12 mouse cellular contexts compared by ENCODE assay signal in genomic region chr5:118192221-118192620, GRCm38 (mm10). TPM values are rescaled to one million over a fixed set of nuclear protein-coding genes. Genes with fewer than 3 reads are reported as not detected.
A peak's percentile ranks its signal among the peaks of the same experiment; 100 is the strongest.
DNase-seq lines count a peak whose midpoint lies in the region; ATAC-seq and TF ChIP-seq lines count a peak whose summit lies in the region.
"Had no signal": no experiment of that assay in that cellular context is flagged by ENCODE, and none has a peak within 500 bp of the region (broad histone marks: within the 10 kb centered on the region; RNA-seq: fewer than 3 reads in every experiment).

No protein-coding gene starts in this region.

- no peaks in the 10 kb centered on the region for H3K36me3 ChIP-seq in forebrain, embryonic 12.5 days (replicated peaks)
- H3K36me3 ChIP-seq in hindbrain, embryonic 13.5 days: peaks cover 7% of the 10 kb centered on the region
- H3K36me3 ChIP-seq: intestine, embryonic 15.5 days; liver, embryonic 12.5 days had no signal

- no peak for ATAC-seq in forebrain, embryonic 12.5 days (ENCODE audit: low FRiP score)
- ATAC-seq in hindbrain, embryonic 13.5 days (ENCODE audit: low FRiP score): no peak; the same call in 1 of the 2 replicates
- ATAC-seq: intestine, embryonic 15.5 days; liver, embryonic 12.5 days; lung, postnatal 0 days had no signal

- H3K27ac ChIP-seq in layer of hippocampus, adult 2 months: no peak overlapping the region
- peak overlapping the region; percentile 56; the same call in 1 of the 2 replicates for H3K27ac ChIP-seq in forebrain, embryonic 12.5 days
- H3K27ac ChIP-seq in hindbrain, embryonic 13.5 days: peak overlapping the region; percentile 44; the same call in 1 of the 2 replicates
- H3K27ac ChIP-seq: intestine, embryonic 15.5 days; liver, embryonic 12.5 days had no signal

- peaks cover 19% of the 10 kb centered on the region for H3K27me3 ChIP-seq in forebrain, embryonic 12.5 days
- peaks cover 14% of the 10 kb centered on the region; the same call in 1 of the 2 replicates for H3K27me3 ChIP-seq in hindbrain, embryonic 13.5 days

- H3K4me1 ChIP-seq in forebrain, embryonic 12.5 days: peaks cover 17% of the 10 kb centered on the region
- H3K4me1 ChIP-seq in hindbrain, embryonic 13.5 days (replicated peaks): peaks cover 38% of the 10 kb centered on the region
- H3K4me1 ChIP-seq: intestine, embryonic 15.5 days; liver, embryonic 12.5 days had no signal

- H3K9ac ChIP-seq in forebrain, embryonic 12.5 days: no peak overlapping the region
- H3K9ac ChIP-seq in hindbrain, embryonic 13.5 days: peak overlapping the region; percentile 49
- H3K9ac ChIP-seq: intestine, embryonic 15.5 days; liver, embryonic 12.5 days had no signal

- peak overlapping the region; percentile 24 for H3K4me2 ChIP-seq in forebrain, embryonic 12.5 days
- 0 out of 2 replicates have a peak overlapping the region, but pooled peaks have one; percentile 15 for H3K4me2 ChIP-seq in hindbrain, embryonic 13.5 days
- H3K4me2 ChIP-seq: intestine, embryonic 15.5 days; liver, embryonic 12.5 days had no signal

- no peak for TF ChIP-seq CTCF in layer of hippocampus, adult 2 months (conservative IDR thresholded peaks at IDR 0.05)

- H3K9me3 ChIP-seq in forebrain, embryonic 12.5 days: no peaks in the 10 kb centered on the region
- no peaks in the 10 kb centered on the region for H3K9me3 ChIP-seq in hindbrain, embryonic 13.5 days
- H3K9me3 ChIP-seq: intestine, embryonic 15.5 days; liver, embryonic 12.5 days had no signal

- DNase-seq in layer of hippocampus, adult 2 months (ENCODE audit: low spot score in 2 of 2): no peak
- no peak for DNase-seq in layer of hippocampus, postnatal 25 days (ENCODE audit: extremely low spot score in 1 of 2, low spot score in 1 of 2)
- peak; percentile 45 for DNase-seq in retina, postnatal 1 day
- no peak for DNase-seq in left cerebral cortex, adult 18-20 months (ENCODE audit: low spot score in 2 of 2)
- DNase-seq in thymus, postnatal 25 days: no peak
- DNase-seq: kidney, postnatal 10 days; layer of hippocampus, adult 9-11 months had no signal

- H3K4me3 ChIP-seq in layer of hippocampus, adult 2 months: peak overlapping the region; percentile 3; the same call in 1 of the 2 replicates
- no peak overlapping the region for H3K4me3 ChIP-seq in forebrain, embryonic 12.5 days (replicated peaks)
- no peak overlapping the region for H3K4me3 ChIP-seq in hindbrain, embryonic 13.5 days
- H3K4me3 ChIP-seq: intestine, embryonic 15.5 days; liver, embryonic 12.5 days had no signal

- WGBS in forebrain, embryonic 12.5 days: 12% methylated on average over 18 of the region's 18 CpGs
- 16% methylated on average over 18 of the region's 18 CpGs for WGBS in hindbrain, embryonic 13.5 days

RNA-seq across cellular contexts. Expression of gene Hrk, which starts 27.8 kb away (rescaled TPM):
- total RNA-seq in layer of hippocampus, adult 2 months (2021): 10 to 100 TPM; 35.1 to 38.4 TPM
- 10 to 100 TPM; 32.8 to 36.2 TPM for total RNA-seq in layer of hippocampus, postnatal 25 days (2021)
- polyA plus RNA-seq in forebrain, embryonic 12.5 days (2016; fragmentation: Nextera tagmentation; extraction: Ambion mirVana): 0.46 and 0.52 TPM in 2 replicates
- 2.3 and 2.6 TPM in 2 replicates for polyA plus RNA-seq in hindbrain, embryonic 13.5 days (2015; fragmentation: Nextera tagmentation; extraction: Ambion mirVana)
- 10 to 100 TPM; 27.4 to 27.9 TPM for total RNA-seq in left cerebral cortex, adult 18-20 months (2021)

RNA-seq across cellular contexts. Expression of gene Fbxw8, which starts 37.0 kb away (rescaled TPM):
- total RNA-seq in layer of hippocampus, adult 2 months (2021): 10 to 100 TPM; 33.0 to 36.4 TPM
- 10 to 100 TPM; 35.7 to 39.3 TPM for total RNA-seq in layer of hippocampus, postnatal 25 days (2021)
- polyA plus RNA-seq in forebrain, embryonic 12.5 days (2016; fragmentation: Nextera tagmentation; extraction: Ambion mirVana): 41.5 and 41.7 TPM in 2 replicates
- 22.8 and 23.7 TPM in 2 replicates for polyA plus RNA-seq in hindbrain, embryonic 13.5 days (2015; fragmentation: Nextera tagmentation; extraction: Ambion mirVana)
- total RNA-seq in left cerebral cortex, adult 18-20 months (2021): 10 to 100 TPM; 31.9 to 32.0 TPM

RNA-seq across cellular contexts. Expression of gene Rnft2, which starts 52.7 kb away (rescaled TPM):
- total RNA-seq in layer of hippocampus, adult 2 months (2021): 10 to 100 TPM; 68.1 to 71.9 TPM
- 10 to 100 TPM; 69.4 to 69.8 TPM for total RNA-seq in layer of hippocampus, postnatal 25 days (2021)
- polyA plus RNA-seq in forebrain, embryonic 12.5 days (2016; fragmentation: Nextera tagmentation; extraction: Ambion mirVana): 8.3 and 11.0 TPM in 2 replicates
- 9.8 and 12.2 TPM in 2 replicates for polyA plus RNA-seq in hindbrain, embryonic 13.5 days (2015; fragmentation: Nextera tagmentation; extraction: Ambion mirVana)
- total RNA-seq in left cerebral cortex, adult 18-20 months (2021): 10 to 100 TPM; 71.8 to 72.7 TPM

RNA-seq across cellular contexts. Expression of gene 2410131K14Rik, which starts 52.8 kb away (rescaled TPM):
- 10 to 100 TPM; 13.8 to 14.5 TPM for total RNA-seq in layer of hippocampus, adult 2 months (2021)
- 10 to 100 TPM; 12.6 to 15.4 TPM for total RNA-seq in layer of hippocampus, postnatal 25 days (2021)
- 13.2 and 13.7 TPM in 2 replicates for polyA plus RNA-seq in forebrain, embryonic 12.5 days (2016; fragmentation: Nextera tagmentation; extraction: Ambion mirVana)
- 14.5 and 15.5 TPM in 2 replicates for polyA plus RNA-seq in hindbrain, embryonic 13.5 days (2015; fragmentation: Nextera tagmentation; extraction: Ambion mirVana)
- 10 to 100 TPM; 13.7 to 14.0 TPM for total RNA-seq in left cerebral cortex, adult 18-20 months (2021)
